Mouse (Mus musculus) heart, adult 11 months (tissue): ENCODE data around the gene Eno2.
A peak's percentile ranks its signal among the peaks of the same experiment; 100 is the strongest.

Source experiments
- DNase-seq: peaks from one replicate; pipeline ENCODE4 v3.0.0; 2022

Gene Eno2

GRCm38 (mm10) chr6:124769101-124769765, at the start of gene Eno2:
Gene Eno2 (minus strand): TSS chr6:124769673.
- DNase-seq = peak; percentile 97

- DNase-seq = no peak
Observed at GRCm38 (mm10) chr6:124817971-124818370, 48.5 kb upstream of the Eno2 start.

GRCm38 (mm10) chr6:124817563-124817962, 48.1 kb upstream of the Eno2 start:
- DNase-seq = peak; percentile 88

GRCm38 (mm10) chr6:124817125-124817524, 47.7 kb upstream of the Eno2 start:
- DNase-seq = peak; percentile 87

GRCm38 (mm10) chr6:124816611-124817010, 47.1 kb upstream of the Eno2 start:
- peak; percentile 84 for DNase-seq

- DNase-seq = peak; percentile 92
Observed at GRCm38 (mm10) chr6:124814858-124815774, 45.6 kb upstream of the Eno2 start.

GRCm38 (mm10) chr6:124814448-124814847, 45.0 kb upstream of the Eno2 start:
- DNase-seq = no peak

- DNase-seq = peak; percentile 99
Observed at GRCm38 (mm10) chr6:124813933-124814332, 44.5 kb upstream of the Eno2 start, which contains the start of gene Tpi1. Gene Tpi1 (minus strand): TSS chr6:124814296.

- peak; percentile 98 for DNase-seq
Observed at GRCm38 (mm10) chr6:124813496-124813895, 44.0 kb upstream of the Eno2 start.

GRCm38 (mm10) chr6:124812848-124813247, 43.4 kb upstream of the Eno2 start:
- DNase-seq = no peak

- peak; percentile 93 for DNase-seq
Observed at GRCm38 (mm10) chr6:124811701-124812560, 42.5 kb upstream of the Eno2 start.

GRCm38 (mm10) chr6:124811403-124811665, 41.9 kb upstream of the Eno2 start:
- DNase-seq = peak; percentile 91

GRCm38 (mm10) chr6:124810566-124811402, 41.3 kb upstream of the Eno2 start:
- DNase-seq = peak; percentile 94

GRCm38 (mm10) chr6:124809775-124810538, 40.5 kb upstream of the Eno2 start:
- DNase-seq = peak; percentile 95

GRCm38 (mm10) chr6:124809052-124809774, 39.7 kb upstream of the Eno2 start:
- DNase-seq = peak; percentile 99

GRCm38 (mm10) chr6:124808358-124809012, 39.0 kb upstream of the Eno2 start, which contains the start of gene Spsb2:
Gene Spsb2 (plus strand): TSS chr6:124808661.
- DNase-seq = peak; percentile 98

GRCm38 (mm10) chr6:124807986-124808357, 38.5 kb upstream of the Eno2 start:
- DNase-seq = peak; percentile 85

GRCm38 (mm10) chr6:124807366-124807765, 37.9 kb upstream of the Eno2 start:
- DNase-seq = peak; percentile 83

- peak; percentile 91 for DNase-seq
Observed at GRCm38 (mm10) chr6:124806446-124807140, 37.1 kb upstream of the Eno2 start.
